Mouse (Mus musculus) layer of hippocampus, adult 9-10 months (tissue): ENCODE measurements around the gene Il4i1.
A peak's percentile ranks its signal among the peaks of the same experiment; 100 is the strongest.

ENCODE experiments used
- DNase-seq: peaks from one replicate; pipeline ENCODE4 v3.0.0; 2022; ENCODE audit warnings: low spot score

Gene Il4i1

DNA sequence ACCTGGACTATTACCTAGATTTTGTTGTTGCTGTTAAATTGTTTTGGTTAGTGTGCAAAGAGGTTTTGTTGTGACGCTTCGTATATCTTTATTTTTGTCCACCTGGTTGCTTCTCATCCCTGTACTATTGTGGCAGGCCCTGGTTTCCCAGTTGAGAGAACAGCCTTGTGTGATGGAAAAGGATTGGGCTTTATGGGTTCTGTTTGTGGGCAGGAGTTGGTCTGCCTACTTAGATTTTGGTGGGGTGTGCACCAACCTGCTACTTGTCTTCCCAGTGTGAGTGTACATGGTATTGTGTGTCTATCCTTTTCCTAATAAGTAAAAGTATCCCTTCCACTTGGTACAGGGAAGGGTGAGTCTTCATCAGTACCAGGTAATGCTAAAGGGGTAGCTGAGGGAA, 3.2 kb downstream of the Il4i1 start:
- no peak for DNase-seq

DNA sequence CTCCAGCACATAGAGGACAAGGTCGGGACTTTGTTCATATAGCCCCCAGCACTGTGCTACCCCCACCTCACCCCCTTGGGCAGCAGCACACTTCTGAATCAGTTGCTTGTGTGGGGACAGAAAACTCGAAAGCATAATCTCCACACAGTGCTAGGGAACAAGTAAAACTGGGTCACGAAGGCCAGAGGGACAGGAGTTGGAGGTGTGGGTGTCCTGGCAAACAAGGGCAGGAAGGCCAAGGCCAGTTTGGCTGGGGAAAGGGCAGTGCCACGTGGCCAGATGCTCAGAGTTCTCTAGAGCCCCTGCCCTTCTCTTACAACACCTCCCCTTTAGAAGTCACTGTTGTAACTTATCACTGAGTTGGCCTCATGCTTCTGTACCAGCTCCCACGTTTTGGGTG, 3.7 kb downstream of the Il4i1 start:
- DNase-seq: no peak

DNA sequence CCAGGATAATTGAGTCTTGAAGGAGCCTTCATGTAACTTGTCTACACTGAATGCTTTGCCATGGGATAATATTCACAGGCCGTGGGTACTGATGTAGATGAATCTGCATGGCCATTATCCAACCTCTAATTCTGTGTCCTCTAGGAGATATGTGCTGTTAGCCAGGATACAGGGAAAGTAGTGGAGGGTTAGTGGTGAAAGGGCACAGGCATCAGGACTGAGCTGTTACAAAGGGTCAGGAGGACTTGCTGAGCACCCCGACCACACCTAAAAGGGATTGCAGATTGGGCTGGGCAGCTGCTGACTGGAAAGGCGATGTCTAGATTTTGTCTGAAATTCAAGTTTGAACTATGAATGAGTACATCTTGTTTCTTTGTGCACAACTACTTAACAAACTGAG, 4.3 kb downstream of the Il4i1 start:
- DNase-seq: no peak

DNA sequence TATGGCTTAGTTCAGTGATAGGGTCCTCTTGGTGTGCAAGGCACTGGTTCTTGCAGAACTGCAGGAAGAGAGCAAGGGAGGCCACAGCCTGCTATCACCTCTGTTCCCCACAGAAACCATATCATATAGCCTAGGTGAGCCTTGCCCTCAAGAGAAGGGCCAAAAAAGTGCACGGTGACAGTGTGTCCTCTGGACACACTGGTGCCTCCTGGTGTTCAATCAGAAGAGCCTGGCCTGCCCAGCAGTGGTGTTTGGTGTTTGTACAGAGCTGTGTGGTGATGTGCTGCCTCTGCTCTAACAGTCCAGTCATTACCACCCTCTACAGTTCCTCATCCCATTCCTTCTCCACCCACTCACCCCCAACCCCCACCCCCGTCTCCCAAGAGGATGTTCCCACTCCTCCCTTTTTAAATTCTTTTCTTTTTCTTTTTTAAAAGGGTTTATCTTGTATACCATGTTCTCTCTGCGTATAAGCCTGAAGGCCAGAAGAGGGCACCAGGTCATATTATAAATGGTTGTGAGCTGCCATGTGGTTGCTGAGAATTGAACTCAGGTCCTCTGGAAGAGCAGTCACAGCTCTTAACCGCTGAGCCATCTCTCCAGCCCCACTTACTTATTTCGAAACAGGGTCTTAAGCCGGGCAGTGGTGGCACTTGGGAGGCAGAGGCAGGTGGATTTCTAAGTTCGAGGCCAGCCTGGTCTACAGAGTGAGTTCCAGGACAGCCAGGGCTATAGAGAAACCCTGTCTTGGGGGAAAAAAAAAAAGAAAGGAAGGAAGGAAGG, 5.7 kb downstream of the Il4i1 start:
- no peak for DNase-seq

DNA sequence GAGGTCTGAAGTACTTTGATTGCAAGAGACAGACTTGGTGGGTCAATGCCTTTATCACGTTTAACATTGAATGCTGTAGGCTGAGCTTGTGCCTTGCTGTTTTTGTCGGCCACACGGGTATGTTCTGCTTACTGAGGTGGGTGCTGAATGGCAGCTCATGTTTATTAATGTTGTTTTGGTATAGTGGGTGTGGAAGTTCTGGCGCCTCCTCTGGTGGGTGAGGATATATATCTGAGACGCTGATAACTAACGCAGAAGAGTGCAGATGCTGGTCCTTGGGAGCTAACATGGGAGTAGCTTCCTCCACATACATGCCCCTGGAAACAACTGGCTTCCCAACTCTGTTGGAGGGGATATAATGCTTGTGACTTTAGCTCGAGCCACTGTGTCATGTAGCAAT, 7.2 kb downstream of the Il4i1 start:
- DNase-seq: no peak

DNA sequence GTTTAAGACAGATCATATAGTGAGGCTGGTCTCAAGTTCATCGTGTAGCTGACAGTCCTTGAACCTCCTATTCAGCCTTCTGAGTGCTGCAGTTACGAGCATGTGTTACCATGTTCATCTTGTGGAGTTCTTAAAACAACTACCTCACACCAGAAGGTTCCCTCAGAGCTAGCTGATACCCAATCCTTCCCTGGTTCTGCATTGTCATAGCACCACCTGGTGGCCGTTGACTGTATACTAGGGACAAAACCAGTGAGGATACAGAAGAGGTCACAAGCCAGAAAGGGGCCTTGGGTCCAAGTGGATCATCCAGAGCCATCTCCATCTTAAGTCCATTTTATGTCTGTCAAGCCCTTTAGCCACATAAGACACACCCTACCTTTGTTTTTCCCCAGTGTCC, 8.7 kb downstream of the Il4i1 start:
- peak; percentile 74 for DNase-seq

DNA sequence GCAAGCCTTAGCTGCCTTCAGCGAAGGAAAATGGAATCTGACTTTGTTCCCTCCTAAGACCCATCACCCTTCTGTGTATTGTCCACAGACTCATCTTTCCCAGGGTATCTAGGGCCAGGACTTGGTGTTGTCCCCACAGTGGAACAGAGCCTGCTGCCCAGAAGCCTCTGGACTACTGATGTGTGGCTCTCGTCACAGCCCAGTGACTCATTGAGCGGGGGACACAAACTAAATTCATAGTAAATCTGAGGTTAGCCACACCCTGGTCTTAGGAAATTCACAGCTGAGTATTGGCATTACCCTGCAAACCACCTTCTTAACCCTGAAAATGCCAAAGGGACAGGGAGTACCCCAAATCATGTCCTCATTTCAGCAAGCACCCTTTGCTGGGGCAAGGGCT, 10.6 kb downstream of the Il4i1 start:
- no peak for DNase-seq

DNA sequence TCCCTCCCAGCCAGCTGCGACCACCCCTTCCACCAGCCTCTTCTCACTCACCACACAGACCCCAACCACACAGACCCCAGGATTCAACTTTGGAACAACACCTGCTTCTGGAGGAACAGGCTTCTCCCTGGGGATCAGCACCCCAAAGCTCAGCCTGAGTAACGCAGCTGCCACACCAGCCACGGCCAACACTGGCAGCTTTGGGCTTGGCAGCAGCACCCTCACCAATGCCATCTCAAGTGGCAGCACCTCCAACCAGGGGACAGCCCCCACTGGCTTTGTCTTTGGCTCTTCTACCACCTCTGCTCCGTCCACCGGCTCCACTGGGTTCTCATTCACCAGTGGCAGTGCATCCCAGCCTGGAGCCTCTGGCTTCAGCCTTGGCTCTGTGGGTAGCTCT, 12.5 kb downstream of the Il4i1 start:
- DNase-seq: no peak

DNA sequence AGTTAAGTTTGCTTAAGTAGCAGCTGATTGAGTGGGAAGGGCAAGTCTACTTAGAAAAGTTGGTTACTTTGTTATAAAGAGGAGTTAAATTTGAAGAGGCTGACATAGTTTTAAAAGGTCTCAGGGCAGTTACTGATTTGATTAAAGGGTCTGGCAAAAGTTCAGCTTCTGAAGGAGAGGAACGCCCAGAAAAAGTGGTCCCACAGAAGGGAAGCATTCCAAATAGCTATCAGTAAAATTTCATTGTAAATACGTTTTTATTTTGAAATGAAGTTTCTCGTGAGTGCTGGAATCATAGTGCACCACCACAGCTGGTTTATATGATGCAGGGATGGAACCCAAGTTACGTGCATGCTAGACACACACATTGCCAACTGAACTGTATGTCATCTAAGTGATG, 16.6 kb downstream of the Il4i1 start:
- DNase-seq: no peak

DNA sequence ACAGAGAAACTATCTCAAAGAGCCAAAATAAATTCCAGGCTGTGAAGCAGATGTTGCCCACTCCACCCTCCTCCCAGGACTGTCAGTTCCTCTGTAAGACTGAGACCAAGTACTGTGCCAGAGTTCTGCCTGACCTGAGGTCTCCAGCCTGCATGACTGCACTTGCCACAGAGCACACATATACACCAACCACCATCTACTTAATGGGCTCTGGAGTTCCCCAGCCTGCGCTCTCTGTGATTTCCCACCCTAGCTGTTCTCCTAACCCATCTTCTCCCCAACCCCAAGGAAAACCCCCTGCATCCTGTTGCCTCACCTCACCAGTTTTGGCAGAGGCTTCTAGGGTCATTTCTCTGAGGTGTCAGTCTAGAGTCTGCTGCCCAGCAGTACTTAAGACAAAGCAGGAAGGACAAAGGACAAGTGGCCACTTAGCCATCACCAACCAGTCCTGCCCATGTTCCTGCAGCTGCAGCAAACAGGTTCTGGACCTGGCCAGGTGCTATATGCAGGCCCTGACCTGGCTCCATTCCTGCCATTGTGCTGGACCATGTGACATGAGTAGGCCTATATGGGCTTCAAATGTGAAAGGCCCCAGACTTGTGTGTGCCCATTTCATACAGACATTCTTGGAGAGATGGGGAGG, 19.3 kb downstream of the Il4i1 start:
- DNase-seq: no peak

DNA sequence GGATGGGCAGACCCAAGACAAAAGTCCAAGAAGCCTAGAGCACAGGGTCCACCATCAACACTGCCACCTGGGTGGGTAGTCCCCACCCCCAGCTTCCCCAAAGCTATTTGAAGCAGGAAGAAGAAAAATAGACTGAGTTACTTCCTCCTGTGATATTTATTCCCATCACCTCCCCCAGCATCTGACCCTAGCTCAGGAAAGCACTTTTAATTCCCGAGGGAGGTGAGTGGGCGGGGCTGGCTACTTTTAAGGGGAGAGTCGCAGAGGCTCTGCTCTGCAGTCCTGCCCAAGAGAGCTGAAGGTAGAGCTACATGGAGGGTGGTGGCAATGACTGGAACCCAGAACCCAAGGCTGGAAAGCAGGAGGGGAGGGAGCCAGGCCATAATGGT, 19.8 kb downstream of the Il4i1 start:
- DNase-seq: no peak

DNA sequence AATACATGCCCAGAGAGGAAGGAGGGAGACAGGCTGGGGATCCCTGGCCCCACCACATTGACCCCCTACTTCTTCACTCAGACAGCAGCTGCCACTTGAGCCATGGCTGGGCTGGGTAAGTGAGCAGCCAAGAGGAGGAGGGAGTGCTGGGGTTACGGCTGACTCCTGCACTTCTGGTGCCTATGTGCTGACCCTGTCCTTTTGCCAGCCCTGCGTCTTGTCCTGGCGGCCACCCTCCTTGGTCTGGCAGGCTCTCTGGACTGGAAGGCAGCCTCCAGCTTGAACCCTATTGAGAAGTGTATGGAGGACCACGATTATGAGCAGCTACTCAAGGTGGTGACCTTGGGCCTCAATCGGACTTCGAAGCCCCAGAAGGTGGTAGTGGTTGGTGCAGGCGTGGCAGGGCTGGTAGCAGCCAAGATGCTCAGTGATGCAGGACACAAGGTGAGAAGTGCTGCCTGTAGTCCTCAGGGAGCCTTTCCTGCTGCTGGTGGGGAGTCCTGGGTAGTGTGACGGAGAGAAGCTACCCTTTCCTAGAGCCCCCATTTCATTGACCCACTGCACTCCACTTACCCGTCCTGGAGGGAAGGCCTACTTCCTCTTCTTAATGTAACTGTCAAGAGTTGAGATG, 20.4 kb downstream of the Il4i1 start:
- no peak for DNase-seq

DNA sequence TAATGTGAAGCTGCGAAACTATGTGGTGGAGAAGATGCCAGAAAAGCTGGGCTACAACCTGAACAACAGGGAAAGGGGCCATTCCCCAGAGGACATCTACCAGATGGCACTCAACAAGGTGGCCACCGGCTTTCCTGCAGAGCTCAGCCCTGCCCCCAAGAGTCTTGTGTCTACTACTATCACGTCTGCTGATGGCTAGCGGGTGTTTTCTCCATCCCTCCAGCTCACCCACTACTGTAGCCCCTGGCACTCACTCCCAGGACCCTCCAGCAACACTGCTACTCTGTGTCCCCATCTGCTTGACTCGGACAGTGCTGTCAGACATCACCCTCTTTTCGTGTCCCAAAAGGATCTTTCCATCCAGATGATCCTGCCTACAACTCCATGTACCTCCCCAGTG, 21.9 kb downstream of the Il4i1 start:
- no peak for DNase-seq

DNA sequence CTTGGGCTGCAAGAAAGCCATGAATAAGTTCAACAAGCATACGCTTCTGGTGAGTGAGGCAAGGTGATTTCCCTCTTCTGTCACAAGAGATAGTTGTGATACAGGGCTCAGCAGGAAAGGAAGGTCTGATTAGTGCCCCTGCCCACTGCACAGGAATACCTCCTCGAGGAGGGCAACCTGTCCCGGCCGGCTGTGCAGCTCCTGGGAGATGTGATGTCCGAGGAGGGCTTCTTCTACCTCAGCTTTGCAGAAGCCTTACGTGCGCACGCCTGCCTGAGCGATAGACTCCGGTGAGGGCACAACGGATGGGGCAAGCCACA, 22.9 kb downstream of the Il4i1 start:
- DNase-seq: no peak

DNA sequence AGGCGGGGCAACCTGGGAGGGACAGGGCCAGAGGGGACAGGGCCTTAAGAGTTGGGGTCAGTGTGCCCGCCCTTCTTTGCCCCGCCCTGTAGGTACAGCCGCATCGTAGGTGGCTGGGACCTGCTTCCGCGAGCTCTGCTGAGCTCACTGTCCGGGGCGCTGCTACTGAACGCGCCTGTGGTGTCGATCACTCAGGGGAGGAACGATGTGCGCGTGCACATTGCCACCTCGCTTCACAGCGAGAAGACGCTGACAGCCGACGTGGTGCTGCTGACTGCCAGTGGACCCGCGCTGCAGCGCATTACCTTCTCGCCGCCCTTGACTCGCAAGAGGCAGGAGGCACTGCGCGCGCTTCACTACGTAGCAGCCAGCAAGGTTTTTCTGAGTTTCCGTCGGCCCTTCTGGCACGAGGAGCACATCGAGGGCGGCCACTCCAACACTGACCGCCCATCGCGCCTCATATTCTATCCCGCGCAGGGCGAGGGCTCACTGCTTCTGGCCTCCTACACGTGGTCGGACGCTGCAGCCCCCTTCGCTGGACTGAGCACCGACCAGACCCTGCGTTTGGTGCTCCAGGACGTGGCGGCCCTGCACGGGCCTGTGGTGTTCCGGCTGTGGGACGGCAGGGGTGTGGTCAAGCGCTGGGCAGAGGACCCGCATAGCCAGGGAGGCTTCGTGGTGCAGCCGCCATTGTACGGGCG, 23.5 kb downstream of the Il4i1 start:
- no peak for DNase-seq

DNA sequence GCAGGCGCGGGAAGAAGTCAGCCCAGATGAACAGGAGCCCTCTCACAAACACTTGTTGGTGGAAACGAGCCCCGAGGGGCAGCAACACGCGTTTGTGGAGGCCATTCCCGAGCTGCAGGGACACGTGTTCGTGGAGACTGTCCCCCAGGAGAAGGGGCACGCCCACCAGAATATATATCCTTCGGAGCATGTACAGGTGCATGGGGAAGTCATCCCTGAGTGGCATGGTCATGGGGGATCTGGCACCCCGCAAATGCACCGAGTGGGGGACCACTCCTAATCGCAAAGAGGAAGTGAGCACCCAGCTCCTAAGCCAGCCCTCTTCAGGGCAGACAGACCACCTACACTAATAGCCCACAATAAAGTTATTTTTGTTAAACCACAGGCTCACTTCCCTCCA, 24.2 kb downstream of the Il4i1 start:
- DNase-seq: no peak

DNA sequence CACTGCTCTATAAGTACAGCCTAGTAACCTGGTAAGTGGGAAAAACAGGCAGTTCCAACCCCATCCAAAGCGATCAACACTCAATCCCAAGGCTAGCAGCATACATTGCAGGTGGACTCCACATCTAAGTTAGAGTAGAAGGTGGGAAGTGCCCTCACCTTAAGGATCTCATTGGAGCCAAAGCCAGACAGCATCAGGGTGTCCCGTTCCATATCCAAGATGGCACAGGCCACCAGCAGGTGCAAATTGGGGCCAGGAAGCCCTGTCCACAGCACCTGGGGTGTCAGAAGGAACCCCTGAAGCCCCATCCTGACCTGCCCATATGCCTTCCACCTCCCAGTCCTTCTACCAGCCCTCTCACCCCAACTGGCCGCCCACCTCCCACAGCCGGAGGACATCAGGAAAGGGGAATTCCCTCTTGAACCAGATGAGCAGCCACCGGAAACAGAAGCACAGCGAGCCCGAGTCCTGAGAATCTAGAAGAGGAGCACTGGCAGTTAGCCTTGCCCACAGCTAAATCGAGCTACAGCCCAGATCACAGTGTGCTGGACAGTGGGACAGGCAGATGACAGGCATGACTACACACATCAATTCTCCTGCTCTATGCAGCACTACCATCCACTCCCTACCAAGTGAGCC, 25.8 kb downstream of the Il4i1 start:
- DNase-seq: no peak

DNA sequence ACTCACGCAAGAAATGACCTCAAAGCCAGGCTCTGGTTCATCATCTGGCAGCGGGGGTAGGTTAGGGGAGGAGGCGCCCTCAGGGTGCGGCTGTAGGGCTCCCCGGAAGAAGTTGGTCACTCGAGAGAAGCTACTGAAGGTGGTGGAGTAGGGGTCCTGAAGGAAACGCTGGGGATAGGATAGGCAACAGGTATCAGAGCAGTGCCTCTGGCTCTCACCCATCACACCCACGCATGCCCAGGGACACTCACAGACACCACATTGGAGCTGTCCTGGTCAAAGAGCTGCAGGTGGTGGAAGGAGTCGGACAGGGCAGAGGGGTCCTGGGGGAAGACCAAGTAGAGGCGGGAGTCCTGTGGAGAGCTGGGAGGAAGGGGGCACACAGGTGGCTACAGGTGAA, 28.8 kb downstream of the Il4i1 start:
- DNase-seq: no peak

DNA sequence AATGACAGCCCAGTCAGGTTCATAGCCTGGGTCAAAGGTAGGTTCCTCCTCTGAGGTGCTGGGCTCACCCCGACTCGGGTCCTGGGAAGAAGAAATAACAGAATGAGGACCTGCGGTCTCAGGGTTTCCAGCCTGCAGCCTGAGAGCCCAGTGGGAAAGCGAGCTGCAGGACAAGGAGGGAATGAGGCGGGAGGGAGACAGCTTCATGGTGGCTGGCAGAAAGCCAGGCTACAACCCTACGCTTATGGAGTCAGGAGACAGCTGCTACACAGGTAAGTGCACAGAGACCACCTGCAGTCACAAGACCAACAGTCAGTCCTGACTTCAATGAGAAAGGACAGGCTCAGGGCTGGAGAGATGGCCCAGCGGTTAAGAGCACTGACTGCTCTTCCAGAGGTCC, 30.6 kb downstream of the Il4i1 start:
- no peak for DNase-seq

DNA sequence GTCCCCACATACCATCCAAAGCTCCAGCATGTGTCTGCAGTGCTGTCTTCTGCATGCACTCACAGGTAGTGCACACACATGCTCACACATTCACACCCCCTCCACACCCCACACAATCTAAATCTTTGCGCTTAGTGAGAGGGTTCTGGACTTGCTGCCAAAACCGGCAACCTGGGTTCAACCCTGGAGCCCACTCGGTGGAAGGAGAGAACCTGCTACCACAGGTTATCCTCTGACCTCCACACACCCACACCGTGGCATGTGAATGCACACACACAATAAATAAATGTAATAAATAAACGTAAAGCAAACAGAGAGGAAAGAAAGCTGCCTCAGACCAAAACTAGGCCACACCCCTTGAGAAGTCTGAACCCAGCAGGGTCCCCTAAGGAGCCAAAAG, 31.6 kb downstream of the Il4i1 start:
- DNase-seq: no peak

DNA sequence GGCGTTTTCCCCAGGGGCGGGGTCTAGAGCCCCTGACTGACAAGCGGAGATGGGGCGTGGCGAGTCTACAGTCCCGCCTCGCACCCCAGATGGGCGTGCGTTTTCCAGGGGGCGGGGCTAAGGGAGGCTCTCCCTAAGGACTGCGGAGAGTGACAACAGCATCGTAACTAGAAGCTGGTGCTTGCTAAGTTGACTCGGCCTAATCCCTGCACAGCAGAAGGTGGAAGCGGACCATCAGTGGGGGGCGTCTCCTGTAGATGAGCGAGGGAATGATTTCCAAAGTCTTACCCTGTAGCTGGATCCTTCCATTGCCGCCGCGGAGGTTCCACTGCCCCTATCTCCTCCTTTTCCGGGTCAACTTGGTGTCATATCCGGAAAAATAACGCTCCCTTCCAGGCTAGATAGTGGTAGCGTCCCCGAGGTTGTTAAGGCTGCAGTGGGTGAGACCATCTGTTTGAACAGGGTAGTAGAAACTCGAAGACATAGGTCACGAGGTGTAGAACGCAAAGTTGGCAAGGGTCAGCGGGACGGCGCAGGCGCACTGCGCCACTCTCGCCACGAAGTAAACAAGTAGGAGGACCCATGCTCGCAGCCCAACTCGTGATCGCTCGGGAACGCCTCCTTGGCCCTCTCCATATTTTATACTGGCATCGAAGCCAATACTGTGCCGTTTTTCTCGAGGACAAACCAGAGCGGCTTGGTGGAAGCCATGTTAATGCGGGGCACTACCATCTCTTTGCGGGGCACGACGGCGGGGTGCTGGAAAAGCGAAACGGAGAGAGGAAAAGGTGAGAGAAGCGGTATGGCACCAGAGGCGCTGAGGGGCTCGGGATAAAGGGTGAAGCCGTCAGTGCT, 32.6 kb downstream of the Il4i1 start, which contains the start of the genes Akt1s1 and Tbc1d17:
TSS of gene Akt1s1 (plus strand) at position 431 of the 855 bp plus-strand sequence.
TSS of gene Tbc1d17 (minus strand) at position 519 of the 855 bp plus-strand sequence.
- DNase-seq: peak; percentile 100
